Mouse (Mus musculus) monocyte, adult 2 months (primary cell): ENCODE data around the gene Ankrd27.
"Not testable (repeated sequence)": the region's sequence is repeated elsewhere in the genome, so short reads cannot be mapped to it uniquely, and the experiment has no call there.

Experiments used
- DNase-seq, 2 experiments: peaks; one replicate each; pipeline ENCODE4 v3.0.0; 2022; ENCODE audit warnings: low spot score in 2 of 2, low read depth in 1 of 2

Ankrd27 gene

DNA sequence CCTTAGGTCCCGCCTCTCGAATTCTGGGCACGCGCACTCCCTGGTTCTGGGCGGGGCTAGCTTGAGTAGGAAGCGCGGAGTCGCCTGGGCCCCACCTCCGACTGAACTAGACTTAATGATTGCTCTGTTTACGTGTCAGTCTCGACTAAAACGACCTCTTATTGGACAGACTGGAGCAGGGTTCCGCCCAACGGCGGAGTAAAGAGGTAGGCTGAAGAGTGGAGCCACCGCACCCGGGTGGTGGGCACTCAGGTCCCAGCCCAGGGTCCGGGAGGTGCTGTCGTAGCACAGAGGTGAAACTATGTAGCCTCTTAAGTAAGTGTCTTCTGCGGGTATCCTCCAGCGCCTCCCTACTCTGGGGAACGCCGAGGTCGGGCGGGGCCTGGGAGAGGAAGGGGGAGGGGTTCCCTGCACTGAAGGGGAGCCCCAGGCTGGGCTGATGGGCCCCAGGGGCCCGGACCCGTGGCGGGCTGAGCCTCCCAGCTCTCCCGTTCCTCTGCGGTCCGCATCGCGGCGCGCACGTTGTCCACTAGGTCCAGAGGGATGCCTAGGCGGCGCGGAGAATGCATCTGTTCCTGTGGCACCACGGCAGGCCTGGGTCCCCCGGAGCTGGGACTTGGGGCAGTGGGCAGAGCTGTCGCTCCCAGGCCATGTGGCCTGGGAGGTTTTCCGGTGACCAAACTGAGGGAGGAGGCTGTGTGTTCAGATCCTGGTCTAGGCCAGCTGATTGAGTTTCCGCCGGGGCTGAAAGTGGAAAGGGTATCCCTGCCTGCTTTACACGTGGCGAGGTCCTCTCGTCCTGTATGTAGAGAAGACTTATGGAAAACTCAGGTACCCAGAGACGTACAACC is at the start of gene Ankrd27:
Gene Ankrd27 (plus strand): TSS at position 190 of the 851 bp plus-strand sequence.
- peak; percentile 77 to 84 for DNase-seq

DNA sequence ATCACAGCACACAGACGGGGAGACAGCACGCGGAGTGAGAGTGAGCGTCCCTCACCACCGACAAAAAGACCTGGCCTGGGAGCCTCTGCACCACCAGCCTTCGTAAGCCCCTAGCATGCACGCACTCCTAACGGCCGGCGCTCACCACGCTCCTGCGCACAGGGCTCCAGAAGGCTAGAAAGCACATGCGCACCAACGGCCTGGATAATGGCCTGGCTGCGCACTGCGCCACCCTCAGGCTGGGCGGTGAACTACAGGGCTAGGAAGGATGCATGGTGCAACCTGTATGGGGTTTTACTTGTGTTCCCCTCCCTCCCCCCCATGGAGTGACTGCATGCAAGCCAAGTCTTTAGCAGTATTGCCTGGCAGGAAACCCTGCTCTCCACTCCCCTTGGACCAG is 48.5 kb upstream of the Ankrd27 start, which contains the start of gene Tdrd12:
Gene Tdrd12 (minus strand): TSS at position 184 of the 400 bp plus-strand sequence.
- DNase-seq, result no peak

DNA sequence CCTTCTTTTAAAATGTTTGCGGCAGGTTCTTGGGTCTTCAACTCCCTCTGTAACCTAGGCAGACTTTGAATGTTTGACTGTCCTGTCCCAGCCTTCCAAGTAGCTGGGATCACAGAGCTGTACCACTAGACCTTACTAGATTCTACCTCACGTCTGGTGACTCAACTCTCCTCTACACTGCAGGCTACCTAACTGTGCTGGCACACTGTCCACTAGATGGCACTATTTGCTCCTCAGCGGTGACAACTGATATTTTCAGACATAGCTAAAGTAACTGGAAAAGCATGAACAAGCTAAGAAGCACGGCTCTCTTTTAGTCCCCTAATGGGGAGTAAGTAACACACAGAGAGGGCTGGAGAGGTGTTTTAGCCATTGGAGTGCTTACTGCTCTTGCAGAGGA is 40.2 kb upstream of the Ankrd27 start:
- DNase-seq, result peak in 1 of 2 experiments; percentile 16

DNA sequence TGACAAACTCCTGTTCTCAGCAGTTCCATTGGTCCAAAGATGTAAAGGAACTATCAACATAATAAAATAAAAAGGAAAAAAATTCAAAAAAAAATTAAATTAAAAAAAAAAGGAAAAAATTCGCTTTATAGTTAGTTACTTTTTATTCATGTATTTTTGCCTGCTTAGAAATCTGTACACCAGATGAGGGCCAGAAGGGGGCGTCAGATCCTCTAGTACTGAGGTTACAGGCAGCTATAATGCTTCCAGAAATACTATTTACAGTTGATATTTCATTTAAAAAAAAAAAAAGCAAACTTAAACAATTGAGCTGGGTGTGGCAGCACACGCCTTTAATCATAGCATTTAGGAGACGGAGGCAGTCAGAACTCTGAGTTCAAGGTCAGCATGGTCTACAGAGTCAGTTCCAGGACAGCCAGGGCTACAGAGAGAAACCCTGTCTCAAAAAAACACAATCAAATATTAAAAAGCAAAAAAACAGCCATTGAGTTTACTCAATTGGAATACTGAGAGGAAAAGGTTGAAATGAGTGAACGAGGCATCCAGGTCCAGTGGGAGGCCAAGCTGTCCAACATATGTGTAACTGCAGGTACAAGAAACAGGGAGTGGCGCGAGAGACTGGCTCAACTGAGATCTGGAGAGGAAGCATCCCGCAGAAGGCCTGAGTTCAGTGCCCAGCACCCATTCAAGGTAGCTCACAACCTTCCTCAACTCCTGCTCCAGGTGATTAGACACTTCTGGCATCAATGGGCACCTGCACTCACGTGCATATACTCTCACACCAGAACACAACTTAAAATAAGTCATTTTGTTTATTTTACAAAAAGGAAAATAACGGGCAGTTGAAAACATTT is 32.1 kb upstream of the Ankrd27 start:
- DNase-seq, result no peak

DNA sequence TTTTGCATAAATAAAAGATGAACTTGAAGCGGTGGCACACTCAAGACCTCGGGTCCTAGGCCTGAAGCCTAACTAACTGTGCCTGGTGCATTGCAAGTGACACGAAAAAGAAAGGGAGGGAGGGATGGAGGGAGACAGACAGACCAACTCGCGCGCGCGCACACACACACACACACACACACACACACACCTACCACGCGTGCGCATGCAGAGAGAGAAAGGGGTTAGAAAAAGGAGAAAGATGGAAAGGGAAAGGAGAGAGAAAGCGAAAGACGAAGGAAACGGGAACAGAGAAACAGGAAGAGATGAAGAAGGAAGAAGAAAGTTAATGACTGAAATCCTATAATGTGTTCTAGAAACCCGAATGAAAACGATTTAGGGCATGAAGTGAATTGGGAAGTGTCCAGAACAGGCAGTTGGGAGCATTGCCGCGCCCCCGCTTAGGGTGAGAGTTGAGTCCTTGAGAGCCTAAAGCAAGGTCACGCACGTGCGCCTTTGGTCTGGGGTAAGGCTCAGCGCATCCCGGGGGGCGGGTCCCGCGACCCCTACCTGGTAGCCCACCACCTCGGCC is 31.4 kb upstream of the Ankrd27 start:
- no peak for DNase-seq

DNA sequence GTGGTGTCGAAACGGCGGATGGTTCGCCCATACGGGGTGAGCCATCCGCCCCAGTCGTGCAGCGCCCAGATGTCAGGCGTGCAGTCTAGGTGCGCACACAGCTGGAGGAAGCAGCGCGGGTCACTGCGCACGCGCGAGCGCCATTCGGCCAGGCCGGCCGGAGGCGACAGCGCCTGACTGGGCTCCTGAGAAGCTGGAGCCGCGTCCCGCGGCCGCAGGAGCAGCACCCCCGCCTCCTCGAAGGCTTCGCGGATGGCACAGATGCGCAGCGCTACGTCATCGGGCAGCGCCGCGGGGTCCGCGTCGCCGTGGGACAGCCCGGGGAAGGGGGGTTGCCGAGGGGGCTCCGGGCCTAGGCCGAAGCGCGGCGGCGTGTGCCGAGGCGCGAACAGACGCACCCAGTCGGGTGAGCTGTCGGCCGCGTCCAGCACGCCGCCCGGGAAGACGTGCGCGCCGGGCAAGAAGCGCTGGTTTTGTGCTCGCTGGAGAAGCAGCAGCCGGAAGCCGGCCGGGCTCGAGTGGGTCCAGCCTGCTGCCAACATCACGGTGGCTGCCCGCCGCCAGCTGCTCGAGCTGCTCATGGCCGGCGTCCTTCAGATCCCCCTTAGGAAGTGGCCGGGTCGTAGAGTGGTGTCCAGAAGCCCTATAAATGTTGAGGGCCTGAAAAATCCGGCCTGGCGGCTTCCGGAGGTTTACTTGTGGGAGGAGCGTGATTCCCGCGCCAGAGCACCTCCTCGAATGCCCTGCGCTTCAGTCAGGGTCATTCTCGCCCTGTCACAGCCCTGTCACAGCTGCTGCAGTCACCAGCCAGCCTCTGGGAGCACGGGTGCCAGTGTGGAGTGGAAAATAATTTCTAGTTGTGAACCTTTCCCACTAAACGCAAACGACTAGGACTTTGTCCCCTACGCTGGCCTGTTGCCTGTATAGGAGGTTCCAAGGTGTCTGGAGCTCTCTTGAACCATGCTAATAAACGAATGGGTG is 30.5 kb upstream of the Ankrd27 start:
- peak; percentile 59 to 76 for DNase-seq

DNA sequence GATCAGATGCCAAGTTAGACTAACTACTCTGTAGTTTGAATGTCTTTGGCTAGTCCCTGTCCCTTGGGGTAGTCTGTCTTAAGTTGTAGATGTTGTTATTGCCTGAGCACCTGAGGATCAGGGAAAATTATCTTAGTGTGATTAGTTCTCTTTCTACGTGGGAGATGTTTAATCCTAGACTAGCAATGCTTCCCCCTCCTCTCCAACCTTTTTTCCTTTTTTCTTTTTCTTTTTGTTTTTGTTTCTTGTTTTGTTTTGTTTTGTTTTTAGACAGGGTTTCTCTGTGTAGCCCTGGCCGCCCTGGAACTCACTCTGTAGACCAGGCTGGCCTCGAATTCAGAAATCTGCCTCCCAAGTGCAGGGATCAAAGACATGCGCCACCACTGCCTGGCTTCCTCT is 29.8 kb upstream of the Ankrd27 start, which contains the start of gene Nudt19:
Gene Nudt19 (minus strand): TSS at position 100 of the 399 bp plus-strand sequence.
- DNase-seq, result no peak

DNA sequence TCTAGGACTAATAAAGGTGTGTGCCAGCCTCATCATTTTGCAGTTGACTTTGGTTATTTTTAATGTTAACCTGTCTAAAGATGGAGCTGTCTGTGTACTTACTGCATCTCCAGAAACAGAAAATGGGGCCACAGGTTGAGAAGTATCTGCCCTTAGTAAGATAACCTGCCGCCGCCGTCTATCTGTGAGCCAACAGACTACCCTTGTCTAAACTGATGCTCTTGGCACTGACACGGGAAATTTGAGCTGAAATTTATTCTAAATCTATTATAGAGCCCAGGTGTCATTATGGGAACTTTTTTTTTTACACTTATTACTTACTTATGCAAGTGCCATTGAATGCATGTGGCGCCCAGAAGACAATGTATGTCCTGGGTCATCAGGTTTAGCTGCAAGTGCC is 29.1 kb upstream of the Ankrd27 start:
- no peak for DNase-seq

DNA sequence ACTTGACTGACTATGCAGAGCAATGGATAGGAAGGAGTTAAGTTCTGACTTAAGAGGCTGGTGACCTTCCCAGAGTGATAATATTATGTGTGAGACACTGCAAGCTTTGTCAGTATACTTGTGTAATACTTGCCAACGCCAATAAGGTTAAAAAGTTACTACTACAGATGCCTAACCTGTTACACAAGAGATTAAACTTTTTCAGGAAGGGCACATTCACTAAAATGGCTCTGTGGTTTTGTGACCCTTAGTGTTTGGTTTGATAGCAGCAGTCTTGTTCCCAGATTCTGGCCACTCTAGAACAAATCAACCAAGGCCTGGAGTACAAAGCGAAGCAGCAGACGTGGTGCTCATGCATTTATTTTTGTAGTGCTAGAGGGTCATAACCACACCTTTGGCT is 28.5 kb upstream of the Ankrd27 start:
- DNase-seq, result no peak

DNA sequence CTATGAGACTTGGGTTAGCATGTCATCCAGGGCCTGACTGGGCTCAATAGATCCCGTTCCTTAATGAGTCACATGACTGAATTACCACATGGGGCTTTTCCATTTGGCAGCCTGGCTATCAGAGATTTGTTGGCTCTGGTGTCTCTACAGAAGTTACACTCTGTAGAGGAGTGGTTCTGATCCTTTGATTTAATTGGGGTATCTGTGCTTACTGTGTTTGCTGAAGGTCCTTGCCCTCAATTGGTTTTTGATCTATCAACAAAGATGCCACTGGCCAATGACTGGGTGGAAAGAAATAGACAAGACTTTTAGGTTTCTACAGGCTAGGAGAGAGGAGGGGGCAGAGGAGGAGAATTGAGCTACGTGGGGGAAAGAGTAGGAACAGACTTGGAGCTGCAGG is 27.4 kb upstream of the Ankrd27 start:
- DNase-seq, result no peak

DNA sequence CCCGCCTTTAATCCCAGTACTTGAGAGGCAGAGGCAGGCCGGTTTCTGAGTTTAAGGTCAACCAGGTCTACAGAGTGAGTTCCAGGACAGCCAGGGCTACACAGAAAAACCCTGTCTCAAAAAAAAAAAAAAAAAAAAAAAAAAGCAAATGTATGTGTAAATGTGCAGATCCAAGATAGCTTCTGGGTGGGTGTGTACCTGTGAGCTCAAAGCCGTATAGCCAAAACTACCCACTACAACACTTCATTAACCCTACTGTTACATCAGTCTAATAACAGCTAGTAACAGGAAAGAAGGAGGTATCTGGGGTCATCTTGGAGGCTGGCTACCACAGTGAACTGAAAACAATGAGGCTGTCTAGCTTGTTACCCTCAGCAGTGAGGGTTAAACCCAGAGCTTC is 26.2 kb upstream of the Ankrd27 start:
- no peak for DNase-seq

DNA sequence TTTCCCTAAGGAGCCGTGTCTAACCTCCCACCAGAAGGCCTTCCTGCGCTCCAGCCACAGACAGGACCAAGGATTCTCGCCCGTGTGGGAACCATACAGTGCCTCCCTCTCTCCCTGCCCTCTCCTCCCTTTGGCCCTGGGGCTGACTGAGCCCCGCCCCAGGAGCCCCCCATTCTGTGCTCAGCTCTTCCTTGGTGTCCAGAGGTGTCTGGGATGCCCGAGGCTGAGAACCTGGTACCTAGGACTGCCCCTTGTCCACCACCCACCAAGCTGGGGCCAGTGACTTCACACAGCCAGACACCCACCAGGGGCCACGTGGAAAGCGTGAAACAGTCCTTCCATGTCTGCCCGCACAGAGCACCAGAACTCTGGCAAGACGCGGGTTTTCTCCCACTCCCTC is 23.0 kb upstream of the Ankrd27 start:
- DNase-seq, result no peak

DNA sequence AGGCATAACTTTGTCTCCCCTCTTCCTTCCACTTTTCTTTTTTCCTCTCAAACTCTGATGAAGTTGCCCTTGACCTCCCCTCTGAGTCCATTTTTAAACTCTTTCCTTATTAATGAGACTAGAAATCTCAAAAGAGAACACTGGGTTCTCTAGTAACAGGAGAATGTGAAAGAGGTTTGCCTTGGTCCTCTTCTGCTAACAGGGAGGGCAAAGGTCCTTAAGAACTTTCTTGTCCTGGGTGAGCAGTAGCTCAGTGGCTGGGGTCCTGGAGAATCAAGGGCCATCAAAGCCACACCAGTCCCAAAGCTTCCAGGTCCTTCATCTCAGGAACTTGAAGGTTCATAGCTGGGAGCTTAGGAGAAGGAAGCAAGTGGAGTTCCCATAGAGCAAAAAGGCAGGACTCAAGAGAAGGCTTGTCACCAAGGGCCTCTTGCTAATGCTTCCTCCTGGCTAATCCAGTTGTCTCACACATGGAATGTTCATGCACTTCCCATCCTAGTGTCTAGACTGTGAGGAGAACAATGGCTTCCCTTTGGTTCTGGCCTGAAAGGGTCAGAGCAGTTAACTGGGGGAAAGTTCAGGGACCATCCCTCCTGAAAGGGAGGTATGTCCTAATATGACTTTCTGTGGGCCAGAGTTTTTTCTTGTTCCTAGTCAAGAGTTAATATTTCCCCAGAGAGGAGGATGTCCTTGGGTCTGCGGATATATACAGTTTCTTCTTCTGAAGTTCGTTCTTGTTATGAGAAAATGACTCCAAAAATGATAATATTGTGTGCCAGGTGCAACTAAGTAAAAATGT is 21.8 kb upstream of the Ankrd27 start:
- DNase-seq, result no peak

DNA sequence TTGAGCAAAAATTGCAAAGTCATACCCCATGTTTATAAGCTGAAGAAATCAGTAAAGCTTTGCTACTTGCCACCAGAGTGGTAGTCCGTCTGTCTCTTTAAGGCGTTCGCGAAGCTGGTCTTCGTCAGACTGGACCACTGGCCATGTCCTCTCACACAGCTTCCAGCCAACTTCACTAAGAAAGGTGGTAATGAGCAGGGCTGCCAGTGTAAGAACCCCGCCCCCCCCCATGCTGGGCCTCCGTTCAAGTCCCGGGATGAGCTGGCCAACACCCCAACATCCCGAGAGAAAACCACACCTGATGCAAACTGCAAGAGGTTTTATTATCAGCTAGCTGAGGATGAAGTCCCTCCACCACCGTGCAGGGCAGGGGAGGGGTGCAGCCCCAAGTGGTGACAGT is 21.2 kb upstream of the Ankrd27 start:
- DNase-seq, result not testable (repeated sequence)

DNA sequence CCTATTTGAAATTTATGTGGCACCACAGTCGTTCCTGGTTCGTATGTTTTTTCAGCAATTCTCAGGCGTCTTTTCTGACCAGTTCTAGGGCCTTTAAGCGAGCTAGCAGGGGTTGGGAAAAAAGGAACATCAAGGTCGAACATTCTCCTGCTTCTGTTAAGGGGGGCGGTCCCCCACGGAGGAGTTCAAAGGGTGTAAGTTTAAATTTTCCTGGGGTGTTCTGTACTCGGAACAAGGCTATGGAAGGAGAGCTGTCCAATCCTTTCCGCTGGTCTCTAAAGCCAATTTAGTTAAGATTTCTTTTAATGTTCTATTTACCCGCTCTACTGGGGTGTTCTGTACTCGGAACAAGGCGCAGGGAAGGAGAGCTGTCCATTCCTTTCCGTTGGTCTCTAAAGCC is 20.1 kb upstream of the Ankrd27 start:
- not testable (repeated sequence) for DNase-seq

DNA sequence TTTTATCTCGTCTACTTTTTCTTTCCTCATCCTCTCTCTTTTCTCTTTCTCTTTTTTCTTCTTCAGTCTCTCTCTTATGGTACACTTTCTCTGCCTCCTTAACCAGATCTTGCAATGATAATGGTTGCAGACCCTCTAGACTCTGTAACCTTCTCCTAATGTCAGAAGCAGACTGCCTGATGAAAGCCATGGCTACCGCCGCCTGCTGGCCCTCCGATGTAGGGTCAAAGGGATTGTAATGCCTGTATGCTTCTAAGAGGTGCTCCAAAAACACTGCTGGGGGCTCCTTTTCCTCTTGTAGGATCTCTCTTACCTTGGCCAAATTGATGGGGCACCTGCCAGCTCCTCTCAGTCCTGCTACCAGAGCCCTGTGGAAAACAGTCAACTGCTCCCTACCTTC is 16.3 kb upstream of the Ankrd27 start:
- DNase-seq, result not testable (repeated sequence)

DNA sequence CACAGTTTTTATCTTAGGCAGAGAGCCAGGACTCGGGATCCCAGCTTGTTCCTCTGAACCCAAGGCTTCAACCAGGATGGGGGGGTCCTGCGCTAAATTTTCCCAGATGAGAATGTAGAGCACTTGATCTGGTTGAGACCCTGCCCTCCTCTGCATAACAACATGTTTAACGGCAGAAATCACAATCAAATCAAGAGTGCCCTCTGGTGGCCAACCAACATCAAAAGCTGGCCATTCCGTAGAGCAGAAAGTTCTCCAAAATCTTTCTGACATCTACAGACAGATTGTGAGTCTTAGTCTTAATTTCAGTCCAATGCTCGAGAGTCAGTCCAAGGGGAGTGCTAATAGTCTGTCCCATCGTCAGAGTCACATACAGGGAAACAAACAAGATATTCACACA is 15.2 kb upstream of the Ankrd27 start:
- DNase-seq, result not testable (repeated sequence)

DNA sequence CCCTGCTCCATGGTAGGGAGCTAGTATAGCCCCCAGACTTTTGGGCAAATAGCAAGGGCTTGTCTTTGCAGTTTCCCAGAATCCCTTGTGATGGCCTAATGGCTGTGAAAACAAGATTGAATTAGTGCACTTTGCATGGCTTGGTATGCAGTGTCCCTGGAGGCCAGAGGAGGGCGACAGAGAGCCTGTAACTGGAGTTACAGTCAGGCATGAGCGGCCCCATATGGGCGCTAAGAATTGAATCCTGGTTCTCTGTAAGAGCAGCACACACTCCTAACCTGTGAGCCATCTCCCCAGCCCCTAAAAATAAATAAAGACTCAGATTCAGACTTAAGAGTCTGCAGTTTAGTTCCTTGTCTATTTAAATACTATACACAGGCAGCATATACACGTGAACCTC is 6.2 kb upstream of the Ankrd27 start:
- peak in 1 of 2 experiments; percentile 6 for DNase-seq

DNA sequence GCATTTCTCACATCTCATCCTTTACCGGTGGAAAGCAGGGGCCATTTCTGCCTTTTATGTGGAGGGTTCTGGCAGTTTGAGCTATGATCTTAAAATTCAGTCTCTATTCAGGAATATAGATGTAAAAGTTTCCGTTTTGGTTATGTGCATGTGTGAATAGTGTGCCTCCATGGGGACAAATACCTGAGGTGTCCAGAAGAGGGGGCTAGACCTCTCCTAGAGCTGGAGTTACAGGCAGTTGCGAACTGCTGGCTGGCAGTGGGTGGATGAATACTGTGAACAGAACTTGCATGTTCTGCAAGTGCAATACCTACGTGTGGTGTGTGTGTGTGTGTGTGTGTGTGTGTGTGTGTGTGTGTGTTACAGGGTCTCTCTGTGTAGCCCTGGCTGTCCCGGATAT is 3.3 kb upstream of the Ankrd27 start:
- DNase-seq, result no peak
